8 mouse cellular contexts compared by ENCODE assay signal in the genomic region with DNA sequence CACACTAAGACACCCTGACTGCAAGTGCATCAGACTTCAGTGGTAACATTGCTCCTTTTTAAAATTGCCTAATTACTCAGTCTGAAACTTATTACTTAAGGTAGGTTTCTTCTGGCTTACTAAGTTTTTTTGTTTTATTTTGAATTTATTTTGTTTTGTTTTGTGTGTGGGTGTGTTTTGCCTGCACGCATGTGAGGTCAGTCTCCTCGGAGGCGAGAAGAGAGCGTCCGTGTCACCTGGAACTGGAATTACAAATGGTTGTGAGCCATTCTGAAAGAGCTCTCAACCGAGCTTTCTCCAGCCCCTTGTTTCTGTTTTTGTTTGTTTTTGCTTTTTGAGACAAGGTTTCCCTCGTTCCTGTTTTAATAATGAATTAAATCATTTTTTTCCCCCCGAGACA. TPM values are rescaled to one million over a fixed set of nuclear protein-coding genes. Genes with fewer than 3 reads are reported as not detected.
DNase-seq lines count a peak whose midpoint lies in the region; ATAC-seq and TF ChIP-seq lines count a peak whose summit lies in the region.

No protein-coding gene starts in this region.

- peak overlapping the region; percentile 82 for H3K4me2 ChIP-seq in heart, postnatal 0 days (ENCODE audit: low read depth, low read length)
- H3K4me2 ChIP-seq in hindbrain, embryonic 15.5 days: peak overlapping the region; percentile 62
- peak overlapping the region; percentile 73 for H3K4me2 ChIP-seq in midbrain, embryonic 14.5 days (ENCODE audit: low read length)

- ATAC-seq in heart, postnatal 0 days (ENCODE audit: insufficient read depth, low read depth): no peak
- ATAC-seq in hindbrain, embryonic 15.5 days (ENCODE audit: low FRiP score, low read depth): no peak
- no peak for ATAC-seq in midbrain, embryonic 14.5 days (ENCODE audit: low FRiP score, low TSS enrichment)

- TF ChIP-seq EP300 in heart, postnatal 0 days (IDR thresholded peaks at IDR 0.05; ENCODE audit: low read depth): no peak

- peaks cover 9% of the 10 kb centered on the region for H3K4me1 ChIP-seq in heart, postnatal 0 days (ENCODE audit: control insufficient read depth, insufficient read depth)
- peaks cover 21% of the 10 kb centered on the region for H3K4me1 ChIP-seq in bone marrow macrophage, adult 2 months (ENCODE audit: control insufficient read depth, insufficient read depth, low read length)
- H3K4me1 ChIP-seq in hindbrain, embryonic 15.5 days (replicated peaks): peaks cover 29% of the 10 kb centered on the region
- H3K4me1 ChIP-seq in midbrain, embryonic 14.5 days (ENCODE audit: control insufficient read depth, insufficient read depth, low read length): peaks cover 10% of the 10 kb centered on the region
- H3K4me1 ChIP-seq in thymus, adult 2 months (replicated peaks; ENCODE audit: control insufficient read depth, insufficient read depth, low read length): peaks cover 10% of the 10 kb centered on the region

- peaks cover 17% of the 10 kb centered on the region for H3K36me3 ChIP-seq in heart, postnatal 0 days (replicated peaks; ENCODE audit: control insufficient read depth, insufficient read depth, low read length)
- H3K36me3 ChIP-seq in hindbrain, embryonic 15.5 days: peaks cover 10% of the 10 kb centered on the region
- peaks cover 18% of the 10 kb centered on the region for H3K36me3 ChIP-seq in midbrain, embryonic 14.5 days (ENCODE audit: control insufficient read depth, insufficient read depth, low read length)
- H3K36me3 ChIP-seq in thymus, adult 2 months (ENCODE audit: control insufficient read depth, insufficient read depth, low read length): no peaks in the 10 kb centered on the region

- H3K27ac ChIP-seq in heart, postnatal 0 days (ENCODE audit: low read depth): peak overlapping the region; percentile 59
- H3K27ac ChIP-seq in bone marrow macrophage, adult 2 months (ENCODE audit: insufficient read depth, low read depth, low read length): 0 out of 2 replicates have a peak overlapping the region, but pooled peaks have one; percentile 36
- peak overlapping the region; percentile 84 for H3K27ac ChIP-seq in hindbrain, embryonic 15.5 days (replicated peaks)
- peak overlapping the region; percentile 88 for H3K27ac ChIP-seq in midbrain, embryonic 14.5 days (replicated peaks; ENCODE audit: low read depth, low read length)
- H3K27ac ChIP-seq in thymus, adult 2 months (ENCODE audit: control insufficient read depth, insufficient read depth, low read length): no peak overlapping the region

- DNase-seq in heart, postnatal 0 days (ENCODE audit: low spot score): no peak
- DNase-seq in heart, postnatal 10 days: no peak
- no peak for DNase-seq in midbrain, embryonic 14.5 days
- DNase-seq in ovary, postnatal 36 days (ENCODE audit: low spot score): no peak
- DNase-seq in thymus, adult 2 months: no peak
- DNase-seq in gastrocnemius, postnatal 25 days: no peak

- H3K9me3 ChIP-seq in heart, postnatal 0 days (replicated peaks; ENCODE audit: control insufficient read depth, low read length): no peaks in the 10 kb centered on the region
- no peaks in the 10 kb centered on the region for H3K9me3 ChIP-seq in hindbrain, embryonic 15.5 days
- no peaks in the 10 kb centered on the region for H3K9me3 ChIP-seq in midbrain, embryonic 14.5 days (ENCODE audit: control insufficient read depth, low read length)

- 41% methylated on average over 8 of the region's 8 CpGs for WGBS in heart, postnatal 0 days
- WGBS in hindbrain, embryonic 15.5 days: 24% methylated on average over 8 of the region's 8 CpGs
- 43% methylated on average over 8 of the region's 8 CpGs for WGBS in midbrain, embryonic 14.5 days
- WGBS in thymus, adult 2 months: 71% methylated on average over 8 of the region's 8 CpGs

- no peak for TF ChIP-seq CTCF in heart, postnatal 0 days (IDR thresholded peaks at IDR 0.05; ENCODE audit: low read depth)
- TF ChIP-seq CTCF in bone marrow macrophage, adult 2 months (IDR thresholded peaks at IDR 0.05; ENCODE audit: low read depth, low read length): no peak
- no peak for TF ChIP-seq CTCF in thymus, adult 2 months (IDR thresholded peaks at IDR 0.05; ENCODE audit: borderline replicate concordance, control insufficient read depth, extremely low read depth, insufficient read depth, low read length, poor library complexity)

- no peak overlapping the region for H3K9ac ChIP-seq in heart, postnatal 0 days (replicated peaks; ENCODE audit: low read depth, low read length)
- H3K9ac ChIP-seq in hindbrain, embryonic 15.5 days: peak overlapping the region; percentile 60
- peak overlapping the region; percentile 69; the same call in 1 of the 2 replicates for H3K9ac ChIP-seq in midbrain, embryonic 14.5 days (replicated peaks; ENCODE audit: low read length)

- H3K27me3 ChIP-seq in heart, postnatal 0 days (ENCODE audit: control insufficient read depth, insufficient read depth, low read length): no peaks in the 10 kb centered on the region
- no peaks in the 10 kb centered on the region for H3K27me3 ChIP-seq in hindbrain, embryonic 15.5 days
- no peaks in the 10 kb centered on the region for H3K27me3 ChIP-seq in midbrain, embryonic 14.5 days (ENCODE audit: control insufficient read depth, insufficient read depth, low read length)
- H3K27me3 ChIP-seq in thymus, adult 2 months (ENCODE audit: control insufficient read depth, insufficient read depth, low read length): no peaks in the 10 kb centered on the region

- intact Hi-C loops in heart, postnatal 10 days (cut with DNase I): loop anchor here (1.0 to 5.0 kb wide), 2 partner anchors 40 to 86 kb away; a partner anchor contains a TSS

- H3K4me3 ChIP-seq in heart, postnatal 0 days (ENCODE audit: low read depth, low read length): peak overlapping the region; percentile 65
- peak overlapping the region; percentile 61 for H3K4me3 ChIP-seq in bone marrow macrophage, adult 2 months (ENCODE audit: insufficient read depth, low read length)
- H3K4me3 ChIP-seq in hindbrain, embryonic 15.5 days: peak overlapping the region; percentile 67
- peak overlapping the region; percentile 59 for H3K4me3 ChIP-seq in midbrain, embryonic 14.5 days (replicated peaks; ENCODE audit: low read depth, low read length)
- H3K4me3 ChIP-seq in thymus, adult 2 months (ENCODE audit: control insufficient read depth, insufficient read depth, low read length): no peak overlapping the region

- no peak for TF ChIP-seq POLR2A in bone marrow macrophage, adult 2 months (IDR thresholded peaks at IDR 0.05; ENCODE audit: borderline replicate concordance, low read depth, low read length)
- no peak for TF ChIP-seq POLR2A in thymus, adult 2 months (IDR thresholded peaks at IDR 0.05; ENCODE audit: control insufficient read depth, extremely low read depth, insufficient read depth, low read length, poor library complexity)

RNA-seq across cellular contexts. Expression of a gene that starts 0.6 kb away (rescaled TPM):
- 23.9 and 58.7 TPM in 2 replicates for total RNA-seq in heart, postnatal 0 days (2014; rRNA removed; ENCODE audit: low replicate concordance)
- polyA plus RNA-seq in heart, postnatal 0 days (2015; fragmentation: Nextera tagmentation; extraction: Ambion mirVana): 54.6 and 60.0 TPM in 2 replicates
- total RNA-seq in heart, postnatal 10 days (2021): 10 to 100 TPM; 34.8 to 44.1 TPM
- 13.5 and 13.8 TPM in 2 replicates for polyA plus RNA-seq in bone marrow macrophage, adult 2 months (2012; ENCODE audit: insufficient read depth, insufficient read length, missing spikeins)
- polyA plus RNA-seq in hindbrain, embryonic 15.5 days (2015; fragmentation: Nextera tagmentation; extraction: Ambion mirVana): 63.9 and 67.3 TPM in 2 replicates
- 42.5 and 46.6 TPM in 2 replicates for polyA plus RNA-seq in midbrain, embryonic 14.5 days (2014; fragmentation: Nextera tagmentation; extraction: Ambion mirVana)
- 309 and 345 TPM in 2 replicates for polyA plus RNA-seq in thymus, adult 2 months (2012; rRNA removed)
- 10 to 100 TPM; 34.8 to 37.6 TPM for total RNA-seq in gastrocnemius, postnatal 25 days (2021)

RNA-seq across cellular contexts. Expression of a gene that starts 16.9 kb away (rescaled TPM):
- 14.2 and 23.5 TPM in 2 replicates for total RNA-seq in heart, postnatal 0 days (2014; rRNA removed; ENCODE audit: low replicate concordance)
- polyA plus RNA-seq in heart, postnatal 0 days (2015; fragmentation: Nextera tagmentation; extraction: Ambion mirVana): 17.5 and 19.4 TPM in 2 replicates
- total RNA-seq in heart, postnatal 10 days (2021): 10 to 100 TPM; 35.2 to 40.1 TPM
- 2.8 and 4.8 TPM in 2 replicates for polyA plus RNA-seq in bone marrow macrophage, adult 2 months (2012; ENCODE audit: insufficient read depth, insufficient read length, missing spikeins)
- polyA plus RNA-seq in hindbrain, embryonic 15.5 days (2015; fragmentation: Nextera tagmentation; extraction: Ambion mirVana): 27.1 and 27.4 TPM in 2 replicates
- polyA plus RNA-seq in midbrain, embryonic 14.5 days (2014; fragmentation: Nextera tagmentation; extraction: Ambion mirVana): 0.23 and 8.5 TPM in 2 replicates
- 18.5 and 22.9 TPM in 2 replicates for polyA plus RNA-seq in thymus, adult 2 months (2012; rRNA removed)
- total RNA-seq in gastrocnemius, postnatal 25 days (2021): 10 to 100 TPM; 23.9 to 31.3 TPM

RNA-seq across cellular contexts. Expression of a gene that starts 19.9 kb away (rescaled TPM):
- total RNA-seq in heart, postnatal 0 days (2014; rRNA removed; ENCODE audit: low replicate concordance): 1,536 and 2,717 TPM in 2 replicates
- polyA plus RNA-seq in heart, postnatal 0 days (2015; fragmentation: Nextera tagmentation; extraction: Ambion mirVana): 5,015 and 6,387 TPM in 2 replicates
- 100 to 1,000 TPM; 363 to 942 TPM for total RNA-seq in heart, postnatal 10 days (2021)
- polyA plus RNA-seq in bone marrow macrophage, adult 2 months (2012; ENCODE audit: insufficient read depth, insufficient read length, missing spikeins): not detected in 2 replicates
- 0.36 and 0.69 TPM in 2 replicates for polyA plus RNA-seq in hindbrain, embryonic 15.5 days (2015; fragmentation: Nextera tagmentation; extraction: Ambion mirVana)
- polyA plus RNA-seq in midbrain, embryonic 14.5 days (2014; fragmentation: Nextera tagmentation; extraction: Ambion mirVana): not detected in 2 replicates
- 19.3 and 68.0 TPM in 2 replicates for polyA plus RNA-seq in thymus, adult 2 months (2012; rRNA removed)
- total RNA-seq in gastrocnemius, postnatal 25 days (2021): not detected

RNA-seq across cellular contexts. Expression of a gene that starts 40.8 kb away (rescaled TPM):
- 1.7 and 4.4 TPM in 2 replicates for total RNA-seq in heart, postnatal 0 days (2014; rRNA removed; ENCODE audit: low replicate concordance)
- polyA plus RNA-seq in heart, postnatal 0 days (2015; fragmentation: Nextera tagmentation; extraction: Ambion mirVana): 3.3 and 3.7 TPM in 2 replicates
- 1 to 10 TPM; 5.0 to 6.7 TPM for total RNA-seq in heart, postnatal 10 days (2021)
- polyA plus RNA-seq in bone marrow macrophage, adult 2 months (2012; ENCODE audit: insufficient read depth, insufficient read length, missing spikeins): 11.4 and 14.4 TPM in 2 replicates
- 7.3 TPM in 2 replicates for polyA plus RNA-seq in hindbrain, embryonic 15.5 days (2015; fragmentation: Nextera tagmentation; extraction: Ambion mirVana)
- 4.9 and 5.2 TPM in 2 replicates for polyA plus RNA-seq in midbrain, embryonic 14.5 days (2014; fragmentation: Nextera tagmentation; extraction: Ambion mirVana)
- polyA plus RNA-seq in thymus, adult 2 months (2012; rRNA removed): 56.8 and 63.9 TPM in 2 replicates
- 1 to 10 TPM; 1.8 to 2.8 TPM for total RNA-seq in gastrocnemius, postnatal 25 days (2021)

Comparison
In these comparisons a context has a peak if more than half of its experiments do, and no peak if none do; other contexts are left out.
1. RNA of a gene that starts 19.9 kb away (polyA plus RNA-seq): 5,015 to 6,387 TPM in heart, postnatal 0 days; 19.3 to 68.0 TPM in thymus, adult 2 months, 0.36 to 0.69 TPM in hindbrain, embryonic 15.5 days, not detected in midbrain, embryonic 14.5 days and not detected in bone marrow macrophage, adult 2 months; every median in the first group is over 10 times any median in the second.
2. Peak in every context shown above with its lines, with median percentiles within 50 percentile points of each other: H3K4me2 ChIP-seq.